Mouse (Mus musculus) embryonic fibroblast, embryonic 13.5 days (primary cell): ENCODE data around the gene Ctnna3.

ENCODE experiments used
- CTCF ChIP-seq: IDR thresholded peaks from 2 replicates; pipeline ENCODE4 v1.5.1; 2011; ENCODE audit warnings: mild to moderate bottlenecking, control low read depth, low read length, moderate library complexity, borderline replicate concordance; ENCODE audit not compliant: insufficient read depth
- POLR2A ChIP-seq: IDR thresholded peaks from 2 replicates; pipeline ENCODE4 v1.6.1; 2011; ENCODE audit warnings: low read depth, mild to moderate bottlenecking, control low read depth, low read length, moderate library complexity

DNA sequence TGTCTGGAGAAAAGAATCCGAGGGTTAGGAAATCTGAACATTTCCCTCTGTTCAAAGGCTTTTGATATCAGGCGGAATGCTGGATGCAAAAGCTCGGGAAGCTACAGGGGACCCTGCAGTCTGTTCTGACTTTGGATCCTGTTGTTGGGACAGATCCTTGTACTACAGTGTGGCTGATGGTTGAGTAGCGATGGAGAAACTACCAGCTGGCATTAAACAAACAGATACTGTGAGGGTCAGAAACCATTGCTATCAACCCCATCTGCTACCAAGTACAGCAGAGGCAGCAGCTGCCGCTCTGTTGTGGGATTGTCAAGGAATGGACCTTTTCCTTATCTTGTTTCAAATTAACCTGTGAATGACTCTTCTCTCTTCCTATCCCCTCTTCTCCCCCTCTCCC lies 504.0 kb downstream of the Ctnna3 start:
- TF ChIP-seq CTCF: no peak
- TF ChIP-seq POLR2A: no peak
